Mouse (Mus musculus) hindbrain, embryonic 12.5 days (tissue): Measurements from ENCODE around the gene Por. TPM values are rescaled to one million over a fixed set of nuclear protein-coding genes. Genes with fewer than 3 reads are reported as not detected.
A peak's percentile ranks its signal among the peaks of the same experiment; 100 is the strongest.

Experiments
- ATAC-seq: fragments of 200-750 bp; cut with Nextera tagmentation; 2 replicates; pipeline ENCODE4 v1.8.0; 2017; ENCODE audit warnings: moderate TSS enrichment; ENCODE audit not compliant: low FRiP score
- H3K27ac ChIP-seq: fragments of 300-500 bp; sonication (generic); 2 replicates; pipeline ENCODE4 v1.5.1; 2016; ENCODE audit warnings: mild to moderate bottlenecking
- H3K27me3 ChIP-seq: fragments of 300-500 bp; sonication (generic); 2 replicates; pipeline ENCODE4 v1.6.1; 2016; ENCODE audit warnings: mild to moderate bottlenecking
- H3K36me3 ChIP-seq: fragments of 300-500 bp; sonication (generic); 2 replicates; pipeline ENCODE4 v1.6.1; 2016; ENCODE audit warnings: mild to moderate bottlenecking
- H3K4me1 ChIP-seq: fragments of 300-500 bp; sonication (generic); 2 replicates; pipeline ENCODE4 v1.6.1; 2016
- H3K4me2 ChIP-seq: fragments of 300-500 bp; sonication (generic); replicated peaks from 2 replicates; pipeline ENCODE4 v1.6.1; 2016; ENCODE audit warnings: mild to moderate bottlenecking
- H3K4me3 ChIP-seq: fragments of 300-500 bp; sonication (generic); 2 replicates; pipeline ENCODE4 v1.5.1; 2016; ENCODE audit warnings: mild to moderate bottlenecking
- H3K9ac ChIP-seq: fragments of 300-500 bp; sonication (generic); 2 replicates; pipeline ENCODE4 v1.6.1; 2016; ENCODE audit warnings: mild to moderate bottlenecking, moderate library complexity
- H3K9me3 ChIP-seq: fragments of 300-500 bp; sonication (generic); replicated peaks from 2 replicates; pipeline ENCODE4 v1.6.1; 2016; ENCODE audit warnings: mild to moderate bottlenecking
- WGBS: fragments of 180-500 bp; shearing (Covaris S2); methylation state at CpG from one replicate; pipeline ENCODE4 v1.1.7; 2016; 5-methylcytosine and 5-hydroxymethylcytosine counted together
- polyA plus RNA-seq: library from polyadenylated mRNA; unstranded; fragments of >200 nt; fragmentation: Nextera tagmentation; extraction: Ambion mirVana; gene quantifications from 2 replicates; pipeline ENCODE4 v1.2.1, GENCODE M21; 2016

Por gene
- polyA plus RNA-seq, 1 experiment from 2014 or later = 119 TPM

DNA sequence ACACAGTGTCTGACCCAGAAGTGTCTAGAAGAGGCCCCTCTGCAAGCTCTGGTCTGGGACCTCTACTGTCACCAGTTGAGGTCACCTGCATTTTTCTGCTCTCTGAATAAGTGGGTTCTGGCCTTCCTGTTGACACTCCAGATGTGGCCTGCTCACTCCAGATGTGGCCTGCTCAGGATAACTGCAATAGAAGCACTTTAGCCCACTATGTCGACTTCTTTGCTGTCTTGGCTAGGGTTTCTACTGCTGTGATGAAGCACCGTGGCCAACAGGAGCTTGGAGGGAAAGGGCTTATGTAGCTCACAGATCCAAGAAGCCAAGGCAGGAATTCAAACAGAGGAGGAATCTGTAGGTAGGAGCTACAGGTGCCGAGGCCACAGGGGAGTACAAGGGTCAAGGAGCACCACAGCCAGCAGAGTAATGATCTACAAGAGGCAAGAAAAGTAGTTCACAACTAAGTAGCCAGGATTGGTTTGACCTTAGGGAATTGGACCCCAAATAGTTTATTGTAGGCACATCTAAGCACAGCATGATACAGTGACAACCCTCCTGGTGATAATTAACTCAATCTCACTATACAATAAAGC is 53.4 kb downstream of the Por start:
- Histone ChIP-seq H3K9me3 (no peaks in the 10 kb centered on the region), H3K4me3 (no peak overlapping the region), H3K4me1 (peaks cover 54% of the 10 kb centered on the region), H3K27ac (0 out of 2 replicates have a peak overlapping the region, but pooled peaks have one; percentile 98), H3K27me3 (no peaks in the 10 kb centered on the region), H3K9ac (no peak overlapping the region), H3K4me2 (no peak overlapping the region), H3K36me3 (peaks cover 8% of the 10 kb centered on the region)
- ATAC-seq = no peak
- 73% methylated on average over 3 of the region's 3 CpGs for WGBS

DNA sequence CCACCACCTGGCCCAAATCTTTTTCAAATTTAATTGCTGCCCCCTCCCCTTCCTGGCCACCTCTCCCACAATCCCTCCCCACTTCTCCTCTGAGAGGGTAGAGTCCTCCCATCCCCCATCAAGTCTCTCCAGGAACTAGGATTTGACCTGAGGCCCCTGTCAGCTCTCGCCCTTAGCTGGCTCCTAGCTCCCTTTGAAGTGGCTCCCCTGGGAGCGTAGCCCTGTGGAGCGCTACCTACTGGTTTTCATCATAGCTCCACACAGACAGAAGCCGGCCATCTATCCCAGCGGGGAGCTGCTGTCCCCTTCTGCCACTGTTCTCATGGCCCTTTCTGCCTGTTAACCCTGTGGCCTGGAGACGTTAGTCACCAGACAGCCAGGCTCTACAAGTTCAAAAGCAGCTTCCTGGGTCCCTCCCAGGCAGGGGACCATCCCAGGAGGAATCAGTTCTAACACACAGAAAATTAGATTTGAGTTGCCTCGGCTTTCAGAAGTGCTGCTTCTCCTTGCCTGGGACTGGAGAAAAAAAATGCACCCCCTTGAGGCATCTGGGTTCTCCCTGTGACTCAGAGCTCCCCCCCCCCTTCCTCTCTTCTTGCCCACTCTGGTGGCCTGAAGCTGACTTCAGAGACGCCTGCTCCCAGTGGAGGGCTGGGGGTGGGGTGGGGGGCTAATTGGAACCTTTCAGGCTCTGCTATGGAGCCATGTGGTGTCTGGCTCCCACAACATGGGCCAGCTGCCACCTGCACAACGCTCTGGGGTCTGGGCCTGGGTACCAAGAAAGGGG is 54.9 kb downstream of the Por start:
- 5% methylated on average over 9 of the region's 9 CpGs for WGBS
- Histone ChIP-seq H3K4me2 (peak overlapping the region; percentile 49), H3K9me3 (no peaks in the 10 kb centered on the region), H3K27ac (peak overlapping the region; percentile 98), H3K4me3 (peak overlapping the region; percentile 25), H3K4me1 (peaks cover 54% of the 10 kb centered on the region), H3K27me3 (no peaks in the 10 kb centered on the region), H3K9ac (peak overlapping the region; percentile 57), H3K36me3 (peaks cover 15% of the 10 kb centered on the region)
- ATAC-seq = peak; percentile 86

DNA sequence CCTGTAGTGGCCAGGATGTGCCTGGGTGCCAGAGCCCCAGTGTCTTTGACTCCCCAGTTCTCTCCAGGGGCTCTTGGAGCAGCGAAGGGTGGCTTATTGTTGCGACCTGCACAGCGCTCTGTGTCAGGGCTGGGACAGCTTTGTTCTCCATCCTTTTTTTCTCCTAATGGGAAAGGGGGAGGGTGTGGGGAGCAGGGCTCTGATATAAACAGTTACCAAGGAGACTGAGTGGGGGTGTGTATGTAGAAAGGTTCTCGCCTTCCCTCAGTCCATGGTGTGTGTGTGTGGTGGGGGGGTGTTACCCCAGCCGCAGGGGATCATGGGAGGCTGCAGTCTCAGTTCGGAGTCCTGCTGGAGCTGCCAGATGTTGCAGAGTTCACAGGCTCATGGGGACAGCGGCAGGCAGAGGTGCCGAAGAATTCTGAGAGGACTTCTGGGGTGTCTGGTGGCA is 55.6 kb downstream of the Por start:
- Histone ChIP-seq H3K9ac (peak overlapping the region; percentile 57), H3K4me3 (peak overlapping the region; percentile 25), H3K9me3 (no peaks in the 10 kb centered on the region), H3K4me1 (peaks cover 54% of the 10 kb centered on the region), H3K27ac (peak overlapping the region; percentile 98), H3K4me2 (peak overlapping the region; percentile 49), H3K27me3 (no peaks in the 10 kb centered on the region), H3K36me3 (peaks cover 20% of the 10 kb centered on the region)
- 6% methylated on average over 8 of the region's 8 CpGs for WGBS
- ATAC-seq = peak; percentile 92

DNA sequence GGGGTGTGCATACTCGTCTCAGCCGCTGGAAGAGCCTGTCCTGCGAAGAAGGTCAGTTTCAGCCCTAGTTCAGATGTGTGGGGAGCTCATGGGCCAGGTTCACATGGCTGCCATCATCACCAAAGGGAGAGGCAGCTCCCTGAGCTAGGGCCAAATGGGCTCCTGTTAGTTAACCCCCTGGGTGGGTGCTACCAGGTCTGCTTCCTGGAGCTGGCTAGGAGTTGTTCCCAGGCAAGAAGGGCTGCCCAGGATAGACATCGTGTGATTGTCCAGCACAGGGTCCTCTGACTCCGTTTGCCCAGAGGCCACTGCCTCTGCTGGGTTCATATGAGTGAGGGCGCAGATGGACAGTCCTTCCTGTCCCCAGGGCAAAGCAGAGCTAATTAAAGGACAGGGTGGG is 56.2 kb downstream of the Por start:
- Histone ChIP-seq H3K27me3 (no peaks in the 10 kb centered on the region), H3K9ac (peak overlapping the region; percentile 57), H3K36me3 (peaks cover 26% of the 10 kb centered on the region), H3K4me2 (peak overlapping the region; percentile 49), H3K4me1 (peaks cover 54% of the 10 kb centered on the region), H3K27ac (peak overlapping the region; percentile 98), H3K9me3 (no peaks in the 10 kb centered on the region), H3K4me3 (peak overlapping the region; percentile 25)
- no peak; the same call in 1 of the 2 replicates for ATAC-seq
- WGBS = 18% methylated on average over 6 of the region's 6 CpGs

DNA sequence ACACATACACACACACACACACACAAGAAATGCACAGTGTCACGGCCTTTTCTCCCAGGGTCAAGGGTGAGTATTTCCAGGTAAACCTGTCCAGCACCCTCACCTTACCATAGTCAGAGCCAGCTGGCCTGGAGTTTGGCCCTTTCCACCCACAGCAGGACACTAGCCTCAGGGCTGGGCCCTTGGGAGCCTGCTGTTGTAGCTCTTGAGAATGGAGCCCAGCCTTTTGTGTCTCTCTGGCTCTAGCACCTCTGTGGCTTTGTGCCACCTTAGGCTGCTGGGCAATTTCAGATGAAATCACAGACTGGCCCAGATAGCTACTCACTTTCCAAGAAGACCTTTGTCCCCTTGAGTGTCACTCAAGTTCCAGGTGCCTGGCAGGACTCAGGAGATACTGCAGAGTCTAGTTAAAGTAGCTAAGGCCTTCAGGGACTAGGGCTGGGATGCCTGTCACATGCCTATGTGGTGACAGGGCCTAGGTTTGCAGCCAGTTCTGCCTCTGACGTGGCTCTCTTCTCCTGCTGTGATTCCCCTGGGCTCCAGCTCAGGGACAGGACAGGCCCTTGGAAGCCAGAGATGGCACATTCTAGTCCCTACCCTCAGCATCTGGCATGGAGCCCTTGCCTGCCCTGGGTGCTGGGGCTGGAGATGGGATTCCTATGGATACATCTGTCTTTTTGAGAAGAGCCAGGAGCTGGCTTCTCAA is 57.0 kb downstream of the Por start:
- Histone ChIP-seq H3K4me1 (peaks cover 54% of the 10 kb centered on the region), H3K4me3 (peak overlapping the region; percentile 25; the same call in 1 of the 2 replicates), H3K27ac (peak overlapping the region; percentile 98)

DNA sequence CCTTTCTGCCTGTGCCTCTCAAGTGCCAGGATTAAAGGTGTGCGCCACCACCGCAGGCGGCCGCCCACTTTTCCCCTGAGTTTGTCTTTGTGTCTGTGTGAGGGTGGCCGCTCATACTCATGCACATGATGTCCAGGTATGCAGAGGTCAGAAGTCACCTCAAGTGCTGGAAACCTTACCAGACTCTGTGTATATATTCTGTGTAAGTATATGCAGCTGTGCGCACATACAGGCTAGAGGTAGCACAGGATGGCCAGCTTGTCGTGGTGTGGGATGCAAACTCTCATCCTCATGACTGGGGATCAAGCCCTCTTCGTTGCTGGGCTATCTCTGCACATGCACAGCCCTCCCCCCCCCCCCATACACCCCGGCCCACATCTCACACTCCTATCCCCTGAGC is 58.0 kb downstream of the Por start:
- Histone ChIP-seq H3K9me3 (no peaks in the 10 kb centered on the region), H3K4me3 (no peak overlapping the region), H3K9ac (no peak overlapping the region), H3K4me1 (peaks cover 53% of the 10 kb centered on the region), H3K27ac (no peak overlapping the region), H3K27me3 (no peaks in the 10 kb centered on the region), H3K4me2 (no peak overlapping the region), H3K36me3 (peaks cover 45% of the 10 kb centered on the region)
- ATAC-seq = no peak
- WGBS = 97% methylated on average over 9 of the region's 9 CpGs

More for the DNA sequence above, 57.0 kb downstream of the Por start:
- no peaks in the 10 kb centered on the region for H3K27me3 ChIP-seq
- ATAC-seq = no peak
- WGBS = 62% methylated on average over 2 of the region's 2 CpGs
- H3K36me3 ChIP-seq = peaks cover 34% of the 10 kb centered on the region
- H3K9me3 ChIP-seq = no peaks in the 10 kb centered on the region
- peak overlapping the region; percentile 49 for H3K4me2 ChIP-seq
- H3K9ac ChIP-seq = peak overlapping the region; percentile 57; the same call in 1 of the 2 replicates

DNA sequence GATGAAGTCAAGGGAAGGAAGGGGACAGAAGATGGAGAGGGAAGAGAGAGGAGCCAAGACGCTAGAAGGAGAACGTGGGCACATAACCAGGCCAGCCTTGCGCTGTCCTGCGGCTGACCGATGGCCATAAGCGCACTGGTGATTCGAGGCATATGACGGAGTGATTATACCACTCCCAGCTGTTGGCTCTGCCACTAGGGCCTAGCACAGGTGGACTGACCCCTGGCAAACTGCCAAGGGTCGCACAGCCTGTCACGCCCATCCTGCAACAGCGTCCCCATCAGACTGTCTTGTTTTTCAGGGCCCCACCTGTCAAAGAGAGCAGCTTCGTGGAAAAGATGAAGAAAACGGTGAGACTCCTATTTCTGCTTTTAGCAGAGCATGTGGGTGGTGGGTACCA is 58.5 kb downstream of the Por start:
- 92% methylated on average over 13 of the region's 13 CpGs for WGBS
- Histone ChIP-seq H3K9me3 (no peaks in the 10 kb centered on the region), H3K27ac (no peak overlapping the region), H3K27me3 (no peaks in the 10 kb centered on the region), H3K36me3 (peaks cover 49% of the 10 kb centered on the region), H3K9ac (no peak overlapping the region), H3K4me2 (no peak overlapping the region), H3K4me1 (peaks cover 48% of the 10 kb centered on the region), H3K4me3 (no peak overlapping the region)
- ATAC-seq = no peak

DNA sequence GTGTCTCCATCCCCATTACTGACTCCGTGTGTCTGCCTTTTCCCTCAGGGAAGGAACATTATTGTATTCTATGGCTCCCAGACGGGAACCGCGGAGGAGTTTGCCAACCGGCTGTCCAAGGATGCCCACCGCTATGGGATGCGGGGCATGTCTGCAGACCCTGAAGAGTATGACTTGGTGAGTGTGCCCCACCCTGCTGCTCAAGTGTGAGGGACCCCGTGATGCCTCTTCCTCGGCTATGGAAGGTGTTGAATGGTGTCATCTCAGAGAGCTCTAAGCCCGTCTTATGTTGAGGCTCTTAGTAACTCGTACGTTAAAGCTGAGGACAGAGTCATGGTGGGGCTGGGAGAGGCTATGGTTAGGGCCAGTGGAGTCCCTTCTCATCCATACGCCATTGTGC is 59.5 kb downstream of the Por start:
- no peak overlapping the region for H3K27ac ChIP-seq

DNA sequence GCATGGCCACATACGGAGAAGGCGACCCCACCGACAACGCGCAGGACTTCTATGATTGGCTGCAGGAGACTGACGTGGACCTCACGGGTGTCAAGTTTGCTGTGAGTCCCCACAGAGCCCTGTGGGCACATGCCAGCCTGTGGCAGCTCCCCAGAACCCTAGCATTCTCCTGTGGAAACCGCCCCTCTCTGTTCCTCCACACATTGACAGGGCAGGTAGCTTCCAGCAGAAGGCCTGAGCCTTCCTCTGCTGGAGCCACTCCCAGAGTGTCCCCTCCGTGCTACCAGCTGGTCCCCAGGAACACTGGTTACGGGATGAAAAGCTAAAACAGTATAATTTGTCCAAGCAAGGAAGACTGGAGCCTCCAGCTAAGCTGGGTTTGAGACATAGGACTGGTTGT is 60.4 kb downstream of the Por start:
- ATAC-seq = no peak
- Histone ChIP-seq H3K27me3 (no peaks in the 10 kb centered on the region), H3K4me1 (peaks cover 29% of the 10 kb centered on the region), H3K9ac (no peak overlapping the region), H3K36me3 (peaks cover 69% of the 10 kb centered on the region), H3K9me3 (no peaks in the 10 kb centered on the region), H3K27ac (no peak overlapping the region), H3K4me3 (no peak overlapping the region), H3K4me2 (no peak overlapping the region)
- WGBS = 94% methylated on average over 10 of the region's 10 CpGs

More for the DNA sequence above, 59.5 kb downstream of the Por start:
- H3K27me3 ChIP-seq = no peaks in the 10 kb centered on the region
- no peak overlapping the region for H3K4me3 ChIP-seq
- 91% methylated on average over 13 of the region's 13 CpGs for WGBS
- no peak overlapping the region for H3K4me2 ChIP-seq
- H3K4me1 ChIP-seq = peaks cover 38% of the 10 kb centered on the region
- H3K36me3 ChIP-seq = peaks cover 59% of the 10 kb centered on the region
- no peaks in the 10 kb centered on the region for H3K9me3 ChIP-seq
- no peak for ATAC-seq
- no peak overlapping the region for H3K9ac ChIP-seq

DNA sequence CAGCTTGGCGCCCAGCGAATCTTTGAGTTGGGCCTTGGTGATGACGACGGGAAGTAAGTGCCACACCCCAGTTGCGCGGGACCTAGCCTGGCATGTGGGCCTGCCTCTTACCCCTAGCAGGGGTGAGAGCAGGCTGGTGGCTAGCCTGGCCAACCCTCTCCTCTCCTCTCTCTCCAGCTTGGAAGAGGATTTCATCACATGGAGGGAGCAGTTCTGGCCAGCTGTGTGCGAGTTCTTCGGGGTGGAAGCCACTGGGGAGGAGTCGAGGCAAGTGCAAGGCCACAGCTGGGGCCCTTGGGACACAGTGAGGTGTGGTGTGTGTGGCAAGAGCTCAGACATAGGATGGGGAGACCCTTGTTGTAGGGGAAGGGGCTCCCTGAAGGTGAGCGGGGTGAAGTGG is 61.1 kb downstream of the Por start:
- 95% methylated on average over 10 of the region's 10 CpGs for WGBS
- H3K4me1 ChIP-seq = peaks cover 23% of the 10 kb centered on the region
- no peak overlapping the region for H3K9ac ChIP-seq
- no peaks in the 10 kb centered on the region for H3K9me3 ChIP-seq
- no peak overlapping the region for H3K4me2 ChIP-seq
- ATAC-seq = no peak
- H3K4me3 ChIP-seq = no peak overlapping the region
- no peak overlapping the region for H3K27ac ChIP-seq
- H3K27me3 ChIP-seq = no peaks in the 10 kb centered on the region
- H3K36me3 ChIP-seq = peaks cover 75% of the 10 kb centered on the region

DNA sequence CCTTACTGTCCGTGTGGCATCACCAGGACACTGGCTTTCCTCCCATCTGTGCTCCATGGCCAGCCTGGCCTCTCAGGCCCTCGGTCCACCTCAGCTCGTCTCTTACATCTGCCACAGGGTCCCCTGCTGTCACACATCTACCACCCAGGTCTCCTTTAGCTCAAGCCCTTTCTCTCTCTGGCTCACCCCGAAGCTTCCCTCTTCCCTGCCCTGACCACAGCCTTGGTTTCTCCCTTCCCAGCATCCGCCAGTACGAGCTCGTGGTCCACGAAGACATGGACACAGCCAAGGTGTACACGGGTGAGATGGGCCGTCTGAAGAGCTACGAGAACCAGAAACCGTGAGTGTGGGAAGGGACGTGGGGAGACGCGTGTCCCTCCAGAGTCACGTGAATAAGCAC is 61.5 kb downstream of the Por start:
- no peak overlapping the region for H3K4me2 ChIP-seq
- peaks cover 79% of the 10 kb centered on the region for H3K36me3 ChIP-seq
- H3K27ac ChIP-seq = no peak overlapping the region
- no peaks in the 10 kb centered on the region for H3K27me3 ChIP-seq
- 94% methylated on average over 15 of the region's 16 CpGs for WGBS
- peaks cover 19% of the 10 kb centered on the region for H3K4me1 ChIP-seq
- no peak overlapping the region for H3K9ac ChIP-seq
- H3K4me3 ChIP-seq = no peak overlapping the region
- H3K9me3 ChIP-seq = no peaks in the 10 kb centered on the region
- no peak for ATAC-seq

DNA sequence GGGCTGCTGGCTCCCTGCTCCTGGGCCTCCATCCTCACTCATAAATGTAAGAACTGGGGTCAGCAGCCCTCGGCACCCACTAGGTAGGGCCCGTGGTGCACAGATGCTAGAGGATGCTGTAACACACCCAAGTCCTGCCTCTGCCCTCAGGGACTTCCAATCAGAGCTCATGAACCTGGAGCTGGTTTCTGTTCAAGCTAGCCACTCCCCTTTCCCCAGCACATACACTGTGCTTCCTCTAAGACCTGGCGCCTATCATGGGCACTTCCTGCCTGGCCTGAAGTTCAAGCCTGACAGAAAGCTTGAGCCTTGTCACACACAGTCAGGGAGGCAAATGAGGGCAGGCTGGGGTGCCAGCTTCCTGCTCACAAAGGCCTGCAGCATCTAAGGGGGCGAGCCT is 63.2 kb downstream of the Por start:
- H3K27ac ChIP-seq = no peak overlapping the region
- ATAC-seq = no peak
- H3K9me3 ChIP-seq = no peaks in the 10 kb centered on the region
- no peak overlapping the region for H3K4me3 ChIP-seq
- 0 out of 2 replicates have a peak, but pooled peaks cover 2% of the 10 kb centered on the region for H3K4me1 ChIP-seq
- H3K36me3 ChIP-seq = peaks cover 90% of the 10 kb centered on the region
- H3K4me2 ChIP-seq = no peak overlapping the region
- H3K27me3 ChIP-seq = no peaks in the 10 kb centered on the region
- H3K9ac ChIP-seq = no peak overlapping the region
- WGBS = 96% methylated on average over 4 of the region's 4 CpGs
